ENCODE assay signal across 10 mouse cellular contexts in genomic region chr2:70938844-70939494, GRCm38 (mm10).
DNase-seq lines count a peak whose midpoint lies in the region; ATAC-seq lines count a peak whose summit lies in the region.
"Had no signal": no experiment of that assay in that cellular context is flagged by ENCODE, and none has a peak within 500 bp of the region (broad histone marks: within the 10 kb centered on the region; RNA-seq: fewer than 3 reads in every experiment).

No protein-coding gene starts in this region.

- WGBS in hindbrain, embryonic 12.5 days, result 83% methylated on average over 21 of the region's 21 CpGs
- WGBS in hindbrain, embryonic 11.5 days, result 81% methylated on average over 21 of the region's 21 CpGs
- WGBS in intestine, embryonic 16.5 days, result 83% methylated on average over 21 of the region's 21 CpGs
- WGBS in forebrain, embryonic 13.5 days, result 91% methylated on average over 21 of the region's 21 CpGs

- no peak for ATAC-seq in hindbrain, embryonic 12.5 days (ENCODE audit: low FRiP score)
- no peak for ATAC-seq in hindbrain, embryonic 11.5 days (ENCODE audit: low FRiP score)
- ATAC-seq in intestine, embryonic 16.5 days, result peak; percentile 69
- ATAC-seq in forebrain, embryonic 13.5 days, result no peak

- H3K27ac ChIP-seq in hindbrain, embryonic 12.5 days, result no peak overlapping the region
- no peak overlapping the region for H3K27ac ChIP-seq in hindbrain, embryonic 11.5 days (ENCODE audit: low read depth, low read length)
- no peak overlapping the region for H3K27ac ChIP-seq in intestine, embryonic 16.5 days (ENCODE audit: low read length)
- H3K27ac ChIP-seq in forebrain, embryonic 13.5 days, result no peak overlapping the region
- H3K27ac ChIP-seq: limb, embryonic 13.5 days had no signal

- 0 out of 2 replicates have a peak overlapping the region, but pooled peaks have one; percentile 1 for H3K4me2 ChIP-seq in hindbrain, embryonic 12.5 days (replicated peaks)
- H3K4me2 ChIP-seq in hindbrain, embryonic 11.5 days (replicated peaks; ENCODE audit: low read depth, low read length), result no peak overlapping the region
- no peak overlapping the region for H3K4me2 ChIP-seq in intestine, embryonic 16.5 days (ENCODE audit: low read depth, low read length)
- no peak overlapping the region for H3K4me2 ChIP-seq in forebrain, embryonic 13.5 days
- H3K4me2 ChIP-seq: limb, embryonic 13.5 days had no signal

- no peak for DNase-seq in hindbrain, embryonic 11.5 days (ENCODE audit: low spot score)
- DNase-seq in MEL-GATA-1-ER (ENCODE audit: extremely low read depth, low read depth), result peak; percentile 55
- peak; percentile 37 to 67 for DNase-seq in thymus, adult 18-20 months
- no peak for DNase-seq in urinary bladder, postnatal 10 days (ENCODE audit: low spot score)
- DNase-seq in gastrocnemius, postnatal 14 days, result no peak
- DNase-seq: kidney, adult 9 months had no signal

- H3K9me3 ChIP-seq in hindbrain, embryonic 12.5 days (replicated peaks), result no peaks in the 10 kb centered on the region
- H3K9me3 ChIP-seq in hindbrain, embryonic 11.5 days (ENCODE audit: control insufficient read depth, low read length), result no peaks in the 10 kb centered on the region
- H3K9me3 ChIP-seq in intestine, embryonic 16.5 days (ENCODE audit: control insufficient read depth, low read length), result no peaks in the 10 kb centered on the region
- H3K9me3 ChIP-seq in forebrain, embryonic 13.5 days (replicated peaks), result no peaks in the 10 kb centered on the region
- H3K9me3 ChIP-seq: limb, embryonic 13.5 days had no signal

- H3K27me3 ChIP-seq in hindbrain, embryonic 12.5 days, result no peaks in the 10 kb centered on the region
- H3K27me3 ChIP-seq in hindbrain, embryonic 11.5 days (ENCODE audit: control insufficient read depth, insufficient read depth, low read length), result no peaks in the 10 kb centered on the region
- H3K27me3 ChIP-seq in intestine, embryonic 16.5 days (replicated peaks; ENCODE audit: control insufficient read depth, insufficient read depth, low read length), result no peaks in the 10 kb centered on the region
- H3K27me3 ChIP-seq in forebrain, embryonic 13.5 days, result no peaks in the 10 kb centered on the region
- H3K27me3 ChIP-seq: limb, embryonic 13.5 days had no signal

- intact Hi-C loops in gastrocnemius, postnatal 14 days (cut with DNase I; ENCODE audit: low total_unique reads), result no loop called here

- H3K4me3 ChIP-seq in hindbrain, embryonic 12.5 days, result no peak overlapping the region
- H3K4me3 ChIP-seq in hindbrain, embryonic 11.5 days (ENCODE audit: low read depth, low read length), result no peak overlapping the region
- H3K4me3 ChIP-seq in intestine, embryonic 16.5 days (ENCODE audit: low read length), result no peak overlapping the region
- H3K4me3 ChIP-seq in forebrain, embryonic 13.5 days, result no peak overlapping the region
- H3K4me3 ChIP-seq: limb, embryonic 13.5 days had no signal

- H3K36me3 ChIP-seq in hindbrain, embryonic 12.5 days, result no peaks in the 10 kb centered on the region
- H3K36me3 ChIP-seq in hindbrain, embryonic 11.5 days (ENCODE audit: control insufficient read depth, insufficient read depth, low read length), result no peaks in the 10 kb centered on the region
- no peaks in the 10 kb centered on the region for H3K36me3 ChIP-seq in intestine, embryonic 16.5 days (ENCODE audit: control insufficient read depth, insufficient read depth, low read length)
- H3K36me3 ChIP-seq in forebrain, embryonic 13.5 days (ENCODE audit: poor library complexity, severe bottlenecking), result no peaks in the 10 kb centered on the region
- H3K36me3 ChIP-seq: limb, embryonic 13.5 days had no signal

- no peaks in the 10 kb centered on the region for H3K4me1 ChIP-seq in hindbrain, embryonic 12.5 days
- H3K4me1 ChIP-seq in hindbrain, embryonic 11.5 days (replicated peaks; ENCODE audit: control insufficient read depth, insufficient read depth, low read length), result no peaks in the 10 kb centered on the region
- no peaks in the 10 kb centered on the region for H3K4me1 ChIP-seq in intestine, embryonic 16.5 days (ENCODE audit: control insufficient read depth, insufficient read depth, low read length)
- no peaks in the 10 kb centered on the region; the same call in 1 of the 2 replicates for H3K4me1 ChIP-seq in forebrain, embryonic 13.5 days

- H3K9ac ChIP-seq in hindbrain, embryonic 12.5 days, result no peak overlapping the region
- no peak overlapping the region for H3K9ac ChIP-seq in hindbrain, embryonic 11.5 days (ENCODE audit: low read depth, low read length)
- H3K9ac ChIP-seq in intestine, embryonic 16.5 days (ENCODE audit: low read depth, low read length), result no peak overlapping the region
- H3K9ac ChIP-seq in forebrain, embryonic 13.5 days, result no peak overlapping the region
- H3K9ac ChIP-seq: limb, embryonic 13.5 days had no signal

Comparison
In these comparisons a context has a peak if more than half of its experiments do, and no peak if none do; other contexts are left out.
1. DNase-seq: peak in MEL-GATA-1-ER (single experiment) and thymus, adult 18-20 months (2 of 2); none in hindbrain, embryonic 11.5 days (single experiment), urinary bladder, postnatal 10 days (single experiment) and gastrocnemius, postnatal 14 days (single experiment).